8 mouse cellular contexts compared by ENCODE assay signal in genomic region chr2:137942753-137943152, GRCm38 (mm10).
A peak's percentile ranks its signal among the peaks of the same experiment; 100 is the strongest.
DNase-seq lines count a peak whose midpoint lies in the region; ATAC-seq and TF ChIP-seq lines count a peak whose summit lies in the region.

No protein-coding gene starts in this region.

- no peak overlapping the region for H3K4me2 ChIP-seq in kidney, embryonic 14.5 days (replicated peaks; ENCODE audit: low read depth, low read length)
- no peak overlapping the region for H3K4me2 ChIP-seq in intestine, postnatal 0 days (replicated peaks; ENCODE audit: low read depth)
- no peak overlapping the region for H3K4me2 ChIP-seq in midbrain, embryonic 13.5 days (replicated peaks)
- no peak overlapping the region for H3K4me2 ChIP-seq in stomach, embryonic 14.5 days (replicated peaks; ENCODE audit: low read depth, low read length)

- peak; percentile 37 for DNase-seq in kidney, adult 11 months
- peak; percentile 89 to 93 for DNase-seq in cerebellum, postnatal 10 days
- DNase-seq in gastrocnemius, adult 18-20 months (ENCODE audit: low spot score): peak; percentile 77
- DNase-seq in left cerebral cortex, postnatal 14 days (ENCODE audit: low spot score in 2 of 2): peak; percentile 91

- 7% methylated on average over 7 of the region's 7 CpGs for WGBS in kidney, embryonic 14.5 days
- 5% methylated on average over 7 of the region's 7 CpGs for WGBS in intestine, postnatal 0 days
- WGBS in midbrain, embryonic 13.5 days: 8% methylated on average over 7 of the region's 7 CpGs
- WGBS in stomach, embryonic 14.5 days: 5% methylated on average over 7 of the region's 7 CpGs

- H3K27me3 ChIP-seq in kidney, embryonic 14.5 days (ENCODE audit: control insufficient read depth, insufficient read depth, low read length): no peaks in the 10 kb centered on the region
- H3K27me3 ChIP-seq in intestine, postnatal 0 days (replicated peaks; ENCODE audit: control insufficient read depth, insufficient read depth, low read length): no peaks in the 10 kb centered on the region
- H3K27me3 ChIP-seq in midbrain, embryonic 13.5 days: no peaks in the 10 kb centered on the region
- H3K27me3 ChIP-seq in stomach, embryonic 14.5 days (ENCODE audit: control insufficient read depth, insufficient read depth, low read length): no peaks in the 10 kb centered on the region

- H3K4me1 ChIP-seq in kidney, embryonic 14.5 days (ENCODE audit: control insufficient read depth, insufficient read depth, low read length): no peaks in the 10 kb centered on the region
- no peaks in the 10 kb centered on the region for H3K4me1 ChIP-seq in intestine, postnatal 0 days (replicated peaks; ENCODE audit: control insufficient read depth, insufficient read depth, low read length)
- H3K4me1 ChIP-seq in midbrain, embryonic 13.5 days (replicated peaks): peaks cover 14% of the 10 kb centered on the region
- no peaks in the 10 kb centered on the region for H3K4me1 ChIP-seq in stomach, embryonic 14.5 days (ENCODE audit: control insufficient read depth, insufficient read depth, low read length)

- no peak overlapping the region for H3K27ac ChIP-seq in kidney, embryonic 14.5 days (ENCODE audit: low read depth, low read length)
- no peak overlapping the region for H3K27ac ChIP-seq in intestine, postnatal 0 days (ENCODE audit: low read depth, low read length)
- no peak overlapping the region for H3K27ac ChIP-seq in midbrain, embryonic 13.5 days
- H3K27ac ChIP-seq in stomach, embryonic 14.5 days (ENCODE audit: low read length): no peak overlapping the region

- H3K9me3 ChIP-seq in kidney, embryonic 14.5 days (ENCODE audit: control insufficient read depth, low read length): no peaks in the 10 kb centered on the region
- no peaks in the 10 kb centered on the region for H3K9me3 ChIP-seq in intestine, postnatal 0 days (ENCODE audit: control insufficient read depth)
- no peaks in the 10 kb centered on the region for H3K9me3 ChIP-seq in midbrain, embryonic 13.5 days
- no peaks in the 10 kb centered on the region for H3K9me3 ChIP-seq in stomach, embryonic 14.5 days (ENCODE audit: control insufficient read depth, low read depth, low read length)

- ATAC-seq in kidney, embryonic 14.5 days (ENCODE audit: low FRiP score, low TSS enrichment): no peak; the same call in 1 of the 2 replicates
- no peak for ATAC-seq in intestine, postnatal 0 days
- peak; percentile 61 for ATAC-seq in midbrain, embryonic 13.5 days
- peak; percentile 56; the same call in 1 of the 2 replicates for ATAC-seq in stomach, embryonic 14.5 days (ENCODE audit: insufficient number of reproducible peaks, insufficient read depth, low FRiP score, low read depth)

- intact Hi-C loops in left cerebral cortex, postnatal 14 days (cut with DNase I): loop anchor here (2.0 to 10.0 kb wide), 4 partner anchors 210 to 1455 kb away; partner anchors contain the start of gene Jag1

- no peak overlapping the region for H3K9ac ChIP-seq in kidney, embryonic 14.5 days (ENCODE audit: low read depth, low read length)
- no peak overlapping the region for H3K9ac ChIP-seq in intestine, postnatal 0 days (ENCODE audit: low read depth, low read length)
- no peak overlapping the region for H3K9ac ChIP-seq in midbrain, embryonic 13.5 days (replicated peaks)
- H3K9ac ChIP-seq in stomach, embryonic 14.5 days (replicated peaks; ENCODE audit: low read depth, low read length): no peak overlapping the region

- no peaks in the 10 kb centered on the region for H3K36me3 ChIP-seq in kidney, embryonic 14.5 days (ENCODE audit: control insufficient read depth, insufficient read depth, low read length)
- no peaks in the 10 kb centered on the region for H3K36me3 ChIP-seq in intestine, postnatal 0 days (ENCODE audit: control insufficient read depth, insufficient read depth)
- H3K36me3 ChIP-seq in midbrain, embryonic 13.5 days: no peaks in the 10 kb centered on the region
- no peaks in the 10 kb centered on the region for H3K36me3 ChIP-seq in stomach, embryonic 14.5 days (ENCODE audit: control insufficient read depth, insufficient read depth, low read length)

- no peak overlapping the region for H3K4me3 ChIP-seq in kidney, embryonic 14.5 days (ENCODE audit: low read length)
- H3K4me3 ChIP-seq in intestine, postnatal 0 days (ENCODE audit: low read depth, low read length): no peak overlapping the region
- H3K4me3 ChIP-seq in midbrain, embryonic 13.5 days (replicated peaks): no peak overlapping the region
- no peak overlapping the region for H3K4me3 ChIP-seq in stomach, embryonic 14.5 days (ENCODE audit: low read depth, low read length)

- TF ChIP-seq CTCF in intestine, postnatal 0 days (IDR thresholded peaks at IDR 0.05; ENCODE audit: low read depth): peak; percentile 87

Comparison
In these comparisons a context has a peak if more than half of its experiments do, and no peak if none do; other contexts are left out.
1. DNase-seq: peak in every context shown above with its lines; median percentile 91 in cerebellum, postnatal 10 days; 91 in left cerebral cortex, postnatal 14 days; 77 in gastrocnemius, adult 18-20 months; 37 in kidney, adult 11 months.
2. ATAC-seq: peak in midbrain, embryonic 13.5 days (single experiment) and stomach, embryonic 14.5 days (single experiment); none in kidney, embryonic 14.5 days (single experiment) and intestine, postnatal 0 days (single experiment).